Mouse (Mus musculus) stomach, postnatal 0 days (tissue): ENCODE results near the gene Atp5d. TPM values are rescaled to one million over a fixed set of nuclear protein-coding genes. Genes with fewer than 3 reads are reported as not detected.

Experiments
- ATAC-seq: fragments of 200-750 bp; cut with Nextera tagmentation; 2 replicates; pipeline ENCODE4 v1.8.0; 2017; ENCODE audit not compliant: low FRiP score, low TSS enrichment
- DNase-seq: peaks from one replicate; pipeline ENCODE4 v3.0.0-alpha.2; 2016; ENCODE audit warnings: low spot score
- H3K27ac ChIP-seq: fragments of 300-500 bp; sonication (generic); replicated peaks from 2 replicates; pipeline ENCODE4 v1.5.1; 2014; ENCODE audit warnings: mild to moderate bottlenecking, control low read depth
- H3K27me3 ChIP-seq: fragments of 300-500 bp; sonication (generic); 2 replicates; pipeline ENCODE4 v1.6.1; 2014; ENCODE audit warnings: low read length; ENCODE audit not compliant: control insufficient read depth, insufficient read depth
- H3K36me3 ChIP-seq: fragments of 300-500 bp; sonication (generic); 2 replicates; pipeline ENCODE4 v1.6.1; 2014; ENCODE audit warnings: low read length, mixed read lengths; ENCODE audit not compliant: control insufficient read depth, insufficient read depth
- H3K4me1 ChIP-seq: fragments of 300-500 bp; sonication (generic); replicated peaks from 2 replicates; pipeline ENCODE4 v1.6.1; 2014; ENCODE audit warnings: antibody characterized with exemption; ENCODE audit not compliant: control insufficient read depth, insufficient read depth
- H3K4me2 ChIP-seq: fragments of 300-500 bp; sonication (generic); replicated peaks from 2 replicates; pipeline ENCODE4 v1.6.1; 2014; ENCODE audit warnings: low read depth, mild to moderate bottlenecking, control low read depth, moderate library complexity
- H3K4me3 ChIP-seq: fragments of 300-500 bp; sonication (generic); 2 replicates; pipeline ENCODE4 v1.5.1; 2014; ENCODE audit warnings: low read depth, low read length, control low read depth
- H3K9ac ChIP-seq: fragments of 300-500 bp; sonication (generic); 2 replicates; pipeline ENCODE4 v1.6.1; 2014; ENCODE audit warnings: mild to moderate bottlenecking, low read length, control low read depth, mixed read lengths
- H3K9me3 ChIP-seq: fragments of 300-500 bp; sonication (generic); 2 replicates; pipeline ENCODE4 v1.6.1; 2016; ENCODE audit warnings: low read length; ENCODE audit not compliant: control insufficient read depth
- CTCF ChIP-seq: IDR thresholded peaks from 2 replicates; pipeline ENCODE4 v1.5.1; 2016; ENCODE audit warnings: antibody characterized with exemption, low read depth, mild to moderate bottlenecking, moderate library complexity
- EP300 ChIP-seq: optimal IDR thresholded peaks from 2 replicates; pipeline ENCODE3; 2016; ENCODE audit warnings: antibody characterized with exemption
- WGBS: fragments of 180-500 bp; shearing (Covaris S2); extraction: QIAGEN DNeasy Blood & Tissue Kit; methylation state at CpG from one replicate; pipeline ENCODE4 v1.1.7; 2014; 5-methylcytosine and 5-hydroxymethylcytosine counted together
- polyA plus RNA-seq: library from polyadenylated mRNA; unstranded; fragments of >200 nt; fragmentation: Nextera tagmentation; extraction: Ambion mirVana; gene quantifications from 2 replicates; pipeline ENCODE4 v1.2.1, GENCODE M21; 2015

The Atp5d gene
- polyA plus RNA-seq, 1 experiment from 2014 or later = 705 TPM

GRCm38 (mm10) chr10:80143664-80144063, 5.2 kb downstream of the Atp5d start:
- Histone ChIP-seq H3K4me3 (no peak overlapping the region), H3K36me3 (peaks cover 10% of the 10 kb centered on the region; the same call in 1 of the 2 replicates), H3K9ac (no peak overlapping the region), H3K4me1 (peaks cover 8% of the 10 kb centered on the region; the same call in 1 of the 2 replicates), H3K27me3 (no peaks in the 10 kb centered on the region), H3K4me2 (no peak overlapping the region), H3K9me3 (no peaks in the 10 kb centered on the region), H3K27ac (no peak overlapping the region)
- ATAC-seq (no peak), DNase-seq (no peak)
- WGBS = 91% methylated on average over 7 of the region's 7 CpGs
- TF ChIP-seq EP300 = no peak
- TF ChIP-seq CTCF = no peak

DNA sequence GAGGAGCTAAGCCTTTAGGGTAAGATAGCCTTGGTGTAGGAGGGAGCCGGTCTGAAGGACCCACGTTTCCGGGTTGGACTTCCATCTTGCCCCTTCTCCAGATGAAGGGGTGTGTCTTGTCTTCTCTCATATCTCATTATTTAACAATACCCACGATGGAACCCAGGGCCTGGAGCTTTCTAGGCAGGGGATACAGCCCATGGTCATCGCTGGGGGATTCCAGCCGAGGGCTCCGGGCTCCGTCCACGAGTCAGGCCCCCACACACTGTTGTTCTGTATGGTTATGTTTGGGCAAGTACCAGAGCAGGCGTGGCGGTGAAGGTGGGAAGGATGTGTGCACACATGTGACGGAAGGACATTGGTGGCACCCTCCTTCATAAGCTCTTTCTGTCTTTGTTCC, 5.7 kb downstream of the Atp5d start:
- no peak for TF ChIP-seq CTCF
- TF ChIP-seq EP300 = no peak
- no peaks in the 10 kb centered on the region for H3K27me3 ChIP-seq
- H3K4me2 ChIP-seq = no peak overlapping the region
- H3K9ac ChIP-seq = no peak overlapping the region; the same call in 1 of the 2 replicates
- H3K4me1 ChIP-seq = peaks cover 8% of the 10 kb centered on the region; the same call in 1 of the 2 replicates
- ATAC-seq = no peak
- H3K4me3 ChIP-seq = no peak overlapping the region
- no peak overlapping the region for H3K27ac ChIP-seq
- H3K9me3 ChIP-seq = no peaks in the 10 kb centered on the region
- WGBS = 83% methylated on average over 12 of the region's 12 CpGs
- no peak for DNase-seq
- H3K36me3 ChIP-seq = peaks cover 10% of the 10 kb centered on the region; the same call in 1 of the 2 replicates

- H3K27ac ChIP-seq = peak overlapping the region; percentile 99
- peaks cover 8% of the 10 kb centered on the region; the same call in 1 of the 2 replicates for H3K4me1 ChIP-seq
- no peak overlapping the region for H3K4me3 ChIP-seq
- peaks cover 10% of the 10 kb centered on the region; the same call in 1 of the 2 replicates for H3K36me3 ChIP-seq
- no peak overlapping the region for H3K4me2 ChIP-seq
- H3K9me3 ChIP-seq = no peaks in the 10 kb centered on the region
- WGBS = 75% methylated on average over 20 of the region's 20 CpGs
- no peak for ATAC-seq
- H3K9ac ChIP-seq = 0 out of 2 replicates have a peak overlapping the region, but pooled peaks have one; percentile 31
- no peaks in the 10 kb centered on the region for H3K27me3 ChIP-seq
- TF ChIP-seq CTCF (peak; percentile 89), EP300 (no peak)
- peak; percentile 78 for DNase-seq
Measured at GRCm38 (mm10) chr10:80144864-80145838, 6.7 kb downstream of the Atp5d start.

- no peak overlapping the region for H3K4me3 ChIP-seq
- H3K27ac ChIP-seq = peak overlapping the region; percentile 99
- peak overlapping the region; percentile 34 for H3K4me2 ChIP-seq
- no peaks in the 10 kb centered on the region for H3K27me3 ChIP-seq
- peak; percentile 92 for DNase-seq
- ATAC-seq = no peak
- TF ChIP-seq EP300 = no peak
- TF ChIP-seq CTCF = no peak
- WGBS = 53% methylated on average over 6 of the region's 6 CpGs
- no peaks in the 10 kb centered on the region for H3K9me3 ChIP-seq
- H3K9ac ChIP-seq = no peak overlapping the region
- H3K4me1 ChIP-seq = peaks cover 9% of the 10 kb centered on the region; the same call in 1 of the 2 replicates
- peaks cover 10% of the 10 kb centered on the region; the same call in 1 of the 2 replicates for H3K36me3 ChIP-seq
Measured at GRCm38 (mm10) chr10:80145896-80146295, 7.5 kb downstream of the Atp5d start.

DNA sequence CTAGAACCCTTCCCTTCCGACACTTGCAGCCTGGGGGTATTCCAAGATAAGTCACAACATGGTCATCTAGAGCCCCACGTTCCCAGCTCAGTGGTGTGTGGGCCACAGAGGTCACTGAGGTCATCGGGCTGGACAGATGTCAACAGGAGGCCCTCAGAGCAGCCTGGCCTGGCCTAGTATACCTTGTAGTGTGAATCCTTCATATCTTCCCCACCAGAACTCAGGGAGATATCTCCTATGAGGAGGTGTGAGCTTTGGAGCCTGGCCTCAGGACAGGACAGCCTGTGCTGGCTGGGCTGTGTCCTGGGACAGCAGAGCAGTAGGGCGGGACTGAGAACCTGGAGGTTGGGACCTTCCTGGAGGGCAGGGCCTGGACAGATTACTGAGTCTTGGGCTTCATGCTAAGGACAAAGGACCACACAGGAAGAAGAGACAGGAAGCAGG, 8.2 kb downstream of the Atp5d start:
- DNase-seq = peak; percentile 46

More for the DNA sequence above, 8.2 kb downstream of the Atp5d start:
- Histone ChIP-seq H3K9me3 (no peaks in the 10 kb centered on the region), H3K36me3 (peaks cover 10% of the 10 kb centered on the region; the same call in 1 of the 2 replicates), H3K27me3 (no peaks in the 10 kb centered on the region), H3K27ac (peak overlapping the region; percentile 99), H3K4me3 (no peak overlapping the region), H3K9ac (peak overlapping the region; percentile 41), H3K4me2 (no peak overlapping the region), H3K4me1 (peaks cover 9% of the 10 kb centered on the region; the same call in 1 of the 2 replicates)
- ATAC-seq = no peak
- TF ChIP-seq CTCF = no peak
- no peak for TF ChIP-seq EP300
- WGBS = 63% methylated on average over 4 of the region's 4 CpGs
